Mouse (Mus musculus): ENCODE measurements at regions not wholly inside any gene's neighbourhood (a gene's known extent, or its start where the extent isn't known, plus 50 kb on each side); places are given as distances from the start of the nearest gene placed in this dataset.
A peak's percentile ranks its signal among the peaks of the same experiment; 100 is the strongest.

DNA sequence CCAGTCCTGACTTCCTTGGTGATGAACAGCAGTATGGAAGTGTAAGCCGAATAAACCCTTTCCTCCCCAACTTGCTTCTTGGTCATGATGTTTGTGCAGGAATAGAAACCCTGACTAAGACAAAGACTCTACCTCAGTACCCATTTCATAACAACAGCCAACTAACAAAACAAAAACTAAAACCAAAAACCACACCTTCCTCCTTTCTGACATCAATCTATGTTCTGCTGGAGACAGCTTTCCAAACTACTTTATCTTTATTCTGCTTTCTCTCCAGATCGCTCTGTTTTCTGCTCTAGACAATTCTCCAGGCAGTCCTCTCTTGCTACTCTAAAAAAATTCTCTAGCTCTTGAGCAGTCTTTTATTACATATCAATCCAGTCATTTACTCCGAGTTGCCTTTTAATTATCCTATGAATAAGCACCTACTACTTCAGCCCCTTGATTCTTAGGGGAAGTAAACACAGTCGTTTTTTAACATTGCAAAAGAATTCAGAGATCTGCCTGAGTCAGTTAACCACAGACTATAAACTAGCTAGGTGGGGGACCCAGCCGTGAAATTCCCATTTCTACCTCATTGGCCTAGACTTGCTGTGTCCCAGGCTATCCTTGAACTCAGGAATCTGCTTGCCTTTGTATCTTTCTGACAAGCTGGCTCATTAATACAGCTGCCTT, 159.1 kb downstream of the Pfkfb3 start:
- H3K9ac ChIP-seq (ENCODE audit: low read length): no peak overlapping the region
- DNase-seq (ENCODE audit: low spot score) (no peak), ATAC-seq (replicated peaks; ENCODE audit: low FRiP score) (no peak)
- no peak overlapping the region for H3K27ac ChIP-seq (ENCODE audit: low read depth, low read length)
- H3K4me1 ChIP-seq (replicated peaks; ENCODE audit: control insufficient read depth, insufficient read depth, low read length): peaks cover 7% of the 10 kb centered on the region; the same call in 1 of the 2 replicates
- no peaks in the 10 kb centered on the region for H3K27me3 ChIP-seq (ENCODE audit: control insufficient read depth, insufficient read depth, low read length)
- 65% methylated on average over 4 of the region's 5 CpGs for WGBS
- no peaks in the 10 kb centered on the region for H3K9me3 ChIP-seq (ENCODE audit: control insufficient read depth, low read length)
- H3K4me3 ChIP-seq (ENCODE audit: low read depth, low read length): no peak overlapping the region
- no peak overlapping the region for H3K4me2 ChIP-seq (ENCODE audit: low read depth, low read length, severe bottlenecking)
- H3K36me3 ChIP-seq (ENCODE audit: control insufficient read depth, insufficient read depth, low read length): no peaks in the 10 kb centered on the region

DNA sequence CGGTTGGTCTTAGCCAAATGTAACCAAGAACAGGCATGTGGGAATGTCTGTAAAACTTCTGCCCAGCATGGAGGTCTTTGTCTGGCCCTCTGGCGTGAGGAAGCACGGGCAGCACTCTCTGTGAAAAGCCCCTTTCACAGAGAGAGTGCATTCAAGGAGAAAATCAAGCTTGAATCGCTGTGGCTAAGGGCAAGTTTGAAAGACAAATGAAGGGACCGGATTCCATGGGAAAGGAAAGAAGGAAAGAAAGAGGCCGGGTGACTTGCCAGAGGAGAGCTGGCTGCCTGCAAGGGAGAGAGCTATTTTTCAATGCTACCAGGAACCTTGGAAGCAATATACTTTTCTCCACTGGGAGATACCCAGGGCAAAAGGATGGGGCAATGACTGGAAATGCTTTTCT, 162.2 kb downstream of the Pfkfb3 start:
- Histone ChIP-seq H3K9me3 (ENCODE audit: control insufficient read depth, low read length) (no peaks in the 10 kb centered on the region), H3K4me3 (ENCODE audit: low read depth, low read length) (no peak overlapping the region), H3K4me1 (replicated peaks; ENCODE audit: control insufficient read depth, insufficient read depth, low read length) (peaks cover 7% of the 10 kb centered on the region; the same call in 1 of the 2 replicates), H3K9ac (ENCODE audit: low read length) (no peak overlapping the region), H3K4me2 (ENCODE audit: low read depth, low read length, severe bottlenecking) (0 out of 2 replicates have a peak overlapping the region, but pooled peaks have one; percentile 5), H3K27ac (ENCODE audit: low read depth, low read length) (peak overlapping the region; percentile 84), H3K27me3 (ENCODE audit: control insufficient read depth, insufficient read depth, low read length) (no peaks in the 10 kb centered on the region), H3K36me3 (ENCODE audit: control insufficient read depth, insufficient read depth, low read length) (no peaks in the 10 kb centered on the region)
- WGBS: 5% methylated on average over 6 of the region's 6 CpGs
- ATAC-seq (replicated peaks; ENCODE audit: low FRiP score) (peak; percentile 95), DNase-seq (ENCODE audit: low spot score) (peak; percentile 68)

DNA sequence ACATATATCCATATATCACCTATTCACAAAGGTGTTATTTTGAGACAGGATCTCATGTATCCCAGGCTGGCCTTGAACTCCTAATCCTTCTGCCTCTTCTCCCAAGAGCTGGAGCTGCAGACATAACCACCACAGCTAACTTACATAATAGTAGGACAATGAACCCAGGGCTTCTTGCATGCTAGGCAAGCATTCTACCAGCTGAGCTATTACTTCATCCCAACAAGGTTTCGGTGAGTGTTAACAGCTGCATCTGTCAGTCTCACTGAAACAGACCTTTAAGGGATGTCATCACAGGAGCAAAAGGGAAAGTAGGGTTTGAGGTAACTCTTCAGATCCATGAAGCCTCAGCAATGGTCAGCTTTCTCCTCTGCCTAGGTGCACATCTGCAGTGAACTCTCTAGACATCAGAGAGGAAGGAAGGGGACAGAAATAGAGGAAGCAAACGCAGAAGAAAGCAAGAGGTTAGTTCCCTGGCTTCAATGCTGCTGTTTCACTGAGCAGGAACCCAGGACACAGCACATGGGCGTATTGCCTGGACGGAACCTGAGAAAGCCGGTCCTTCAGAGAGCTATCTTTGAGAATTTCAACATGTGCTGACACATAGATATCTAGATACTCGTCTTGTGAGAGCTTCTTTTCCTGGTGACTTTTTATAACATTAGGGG, 163.1 kb downstream of the Pfkfb3 start:
- DNase-seq (ENCODE audit: low spot score): no peak
- H3K4me1 ChIP-seq (replicated peaks; ENCODE audit: control insufficient read depth, insufficient read depth, low read length): peaks cover 7% of the 10 kb centered on the region; the same call in 1 of the 2 replicates
- H3K27me3 ChIP-seq (ENCODE audit: control insufficient read depth, insufficient read depth, low read length): no peaks in the 10 kb centered on the region
- H3K36me3 ChIP-seq (ENCODE audit: control insufficient read depth, insufficient read depth, low read length): no peaks in the 10 kb centered on the region
- H3K27ac ChIP-seq (ENCODE audit: low read depth, low read length): no peak overlapping the region
- no peak overlapping the region for H3K4me3 ChIP-seq (ENCODE audit: low read depth, low read length)
- no peak for ATAC-seq (replicated peaks; ENCODE audit: low FRiP score)
- H3K9me3 ChIP-seq (ENCODE audit: control insufficient read depth, low read length): no peaks in the 10 kb centered on the region
- H3K4me2 ChIP-seq (ENCODE audit: low read depth, low read length, severe bottlenecking): no peak overlapping the region
- H3K9ac ChIP-seq (ENCODE audit: low read length): no peak overlapping the region
- WGBS: 63% methylated on average over 6 of the region's 6 CpGs

DNA sequence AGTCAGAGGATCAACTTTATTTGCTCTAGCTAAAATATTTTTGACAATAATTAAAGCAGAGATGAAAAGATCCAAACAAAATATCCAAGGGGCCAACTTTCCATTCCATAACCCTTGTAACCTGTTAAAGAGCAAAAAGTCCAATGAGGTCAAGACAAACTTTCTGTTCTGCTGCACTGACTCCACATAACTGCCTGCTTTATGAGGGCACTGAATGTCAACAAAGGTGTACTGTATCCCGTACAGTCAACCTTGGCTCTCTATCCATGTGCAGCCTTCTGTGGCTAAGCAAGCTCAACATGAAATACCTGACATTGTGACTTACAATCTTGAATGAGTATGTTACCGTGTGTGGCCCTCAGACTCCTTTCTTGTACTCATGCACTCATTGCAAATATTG, 166.3 kb downstream of the Pfkfb3 start:
- WGBS: 83% methylated on average over 2 of the region's 2 CpGs
- Histone ChIP-seq H3K27ac (ENCODE audit: low read depth, low read length) (no peak overlapping the region), H3K9me3 (ENCODE audit: control insufficient read depth, low read length) (no peaks in the 10 kb centered on the region), H3K4me2 (ENCODE audit: low read depth, low read length, severe bottlenecking) (no peak overlapping the region), H3K4me1 (replicated peaks; ENCODE audit: control insufficient read depth, insufficient read depth, low read length) (peaks cover 7% of the 10 kb centered on the region; the same call in 1 of the 2 replicates), H3K27me3 (ENCODE audit: control insufficient read depth, insufficient read depth, low read length) (no peaks in the 10 kb centered on the region), H3K9ac (ENCODE audit: low read length) (no peak overlapping the region), H3K36me3 (ENCODE audit: control insufficient read depth, insufficient read depth, low read length) (no peaks in the 10 kb centered on the region), H3K4me3 (ENCODE audit: low read depth, low read length) (no peak overlapping the region)
- DNase-seq (ENCODE audit: low spot score) (no peak), ATAC-seq (replicated peaks; ENCODE audit: low FRiP score) (no peak)

DNA sequence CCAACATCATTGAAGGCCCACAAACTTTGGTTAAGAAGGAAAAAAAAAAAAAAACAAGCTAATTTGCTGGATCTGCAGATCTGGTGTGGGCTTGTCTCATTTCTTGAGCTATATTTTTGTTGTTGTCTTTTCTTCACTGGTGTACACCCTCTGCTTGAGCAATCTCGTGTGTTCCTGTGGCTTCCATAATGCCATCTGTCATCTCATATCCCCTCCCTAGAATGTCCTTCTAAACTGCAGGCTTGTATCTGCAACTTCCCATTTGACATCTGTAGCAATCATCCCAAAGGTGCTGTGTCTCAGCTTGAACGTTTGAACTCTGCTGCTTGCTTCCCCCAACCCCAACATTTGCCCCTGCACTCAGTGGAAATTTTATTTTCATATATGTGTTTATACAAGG, 170.1 kb downstream of the Pfkfb3 start:
- Histone ChIP-seq H3K4me2 (ENCODE audit: low read depth, low read length, severe bottlenecking) (no peak overlapping the region), H3K27me3 (ENCODE audit: control insufficient read depth, insufficient read depth, low read length) (no peaks in the 10 kb centered on the region), H3K36me3 (ENCODE audit: control insufficient read depth, insufficient read depth, low read length) (no peaks in the 10 kb centered on the region), H3K27ac (ENCODE audit: low read depth, low read length) (no peak overlapping the region), H3K9ac (ENCODE audit: low read length) (no peak overlapping the region), H3K4me1 (replicated peaks; ENCODE audit: control insufficient read depth, insufficient read depth, low read length) (no peaks in the 10 kb centered on the region), H3K9me3 (ENCODE audit: control insufficient read depth, low read length) (no peaks in the 10 kb centered on the region), H3K4me3 (ENCODE audit: low read depth, low read length) (no peak overlapping the region)
- 69% methylated on average over 2 of the region's 2 CpGs for WGBS
- DNase-seq (ENCODE audit: low spot score) (no peak), ATAC-seq (replicated peaks; ENCODE audit: low FRiP score) (no peak)

DNA sequence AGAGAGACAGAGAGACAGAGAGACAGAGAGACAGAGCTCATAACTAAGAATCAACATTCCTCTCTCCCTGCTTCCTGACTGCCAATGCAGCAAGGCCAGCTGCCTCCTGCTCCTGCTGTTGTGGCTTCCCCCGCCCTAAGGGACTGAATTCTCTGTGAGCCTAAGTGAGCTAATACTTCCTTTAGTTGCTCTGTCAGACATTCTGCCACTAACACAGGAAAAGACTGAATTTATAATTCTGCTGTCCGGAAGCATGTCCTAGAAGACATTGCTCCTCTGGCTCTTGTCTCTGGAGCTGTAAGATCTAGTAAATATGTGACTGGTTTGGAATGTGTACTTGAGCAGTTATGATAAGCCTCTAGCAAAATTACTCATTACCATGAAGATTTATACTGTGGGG, 176.7 kb downstream of the Pfkfb3 start:
- no peak overlapping the region for H3K4me3 ChIP-seq (ENCODE audit: low read depth, low read length)
- H3K9ac ChIP-seq (ENCODE audit: low read length): no peak overlapping the region
- no peak overlapping the region for H3K27ac ChIP-seq (ENCODE audit: low read depth, low read length)
- ATAC-seq (replicated peaks; ENCODE audit: low FRiP score) (no peak), DNase-seq (ENCODE audit: low spot score) (no peak)
- no peaks in the 10 kb centered on the region for H3K36me3 ChIP-seq (ENCODE audit: control insufficient read depth, insufficient read depth, low read length)
- WGBS: 75% methylated on average over 2 of the region's 2 CpGs
- H3K27me3 ChIP-seq (ENCODE audit: control insufficient read depth, insufficient read depth, low read length): no peaks in the 10 kb centered on the region
- no peaks in the 10 kb centered on the region for H3K9me3 ChIP-seq (ENCODE audit: control insufficient read depth, low read length)
- no peaks in the 10 kb centered on the region for H3K4me1 ChIP-seq (replicated peaks; ENCODE audit: control insufficient read depth, insufficient read depth, low read length)
- no peak overlapping the region for H3K4me2 ChIP-seq (ENCODE audit: low read depth, low read length, severe bottlenecking)

DNA sequence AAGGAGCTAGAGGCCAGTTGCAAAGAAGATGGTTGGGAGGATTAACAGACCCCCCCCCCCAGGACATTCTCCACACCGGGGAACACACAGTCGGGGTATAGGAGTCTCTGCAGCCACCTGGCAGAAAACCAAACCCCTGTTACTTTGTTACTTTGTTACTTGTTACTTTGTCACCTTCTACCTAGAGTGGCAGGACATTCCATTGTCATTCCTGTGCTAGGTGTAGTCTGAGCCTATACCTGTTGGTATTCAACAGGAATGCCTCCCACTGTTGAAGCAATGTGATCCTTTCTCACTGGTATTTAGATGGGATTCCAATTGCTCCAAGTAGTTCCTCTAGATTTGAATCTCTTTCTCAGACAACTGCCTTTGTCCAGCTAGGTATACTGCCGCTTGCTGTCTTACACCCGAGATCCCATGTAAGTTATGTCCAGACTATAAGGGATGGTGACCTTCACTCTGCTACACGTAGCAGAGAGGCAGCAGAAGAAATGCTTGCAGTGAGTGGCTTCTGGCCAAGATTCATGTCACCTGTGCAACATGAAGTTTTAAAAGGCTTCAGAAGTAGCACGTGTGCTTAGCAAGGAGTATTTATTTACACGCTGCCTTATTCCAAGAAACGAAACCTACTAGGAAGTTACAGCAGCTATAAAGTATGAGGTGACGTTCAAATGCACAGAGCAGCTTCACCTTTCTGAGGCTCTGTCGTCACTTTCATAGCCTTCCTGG, 178.0 kb downstream of the Pfkfb3 start:
- Histone ChIP-seq H3K27me3 (ENCODE audit: control insufficient read depth, insufficient read depth, low read length) (no peaks in the 10 kb centered on the region), H3K4me1 (replicated peaks; ENCODE audit: control insufficient read depth, insufficient read depth, low read length) (no peaks in the 10 kb centered on the region), H3K4me3 (ENCODE audit: low read depth, low read length) (no peak overlapping the region), H3K9ac (ENCODE audit: low read length) (no peak overlapping the region), H3K27ac (ENCODE audit: low read depth, low read length) (no peak overlapping the region), H3K4me2 (ENCODE audit: low read depth, low read length, severe bottlenecking) (no peak overlapping the region), H3K9me3 (ENCODE audit: control insufficient read depth, low read length) (no peaks in the 10 kb centered on the region), H3K36me3 (ENCODE audit: control insufficient read depth, insufficient read depth, low read length) (no peaks in the 10 kb centered on the region)
- WGBS: 79% methylated on average over 10 of the region's 10 CpGs
- ATAC-seq (replicated peaks; ENCODE audit: low FRiP score) (no peak), DNase-seq (ENCODE audit: low spot score) (no peak)

DNA sequence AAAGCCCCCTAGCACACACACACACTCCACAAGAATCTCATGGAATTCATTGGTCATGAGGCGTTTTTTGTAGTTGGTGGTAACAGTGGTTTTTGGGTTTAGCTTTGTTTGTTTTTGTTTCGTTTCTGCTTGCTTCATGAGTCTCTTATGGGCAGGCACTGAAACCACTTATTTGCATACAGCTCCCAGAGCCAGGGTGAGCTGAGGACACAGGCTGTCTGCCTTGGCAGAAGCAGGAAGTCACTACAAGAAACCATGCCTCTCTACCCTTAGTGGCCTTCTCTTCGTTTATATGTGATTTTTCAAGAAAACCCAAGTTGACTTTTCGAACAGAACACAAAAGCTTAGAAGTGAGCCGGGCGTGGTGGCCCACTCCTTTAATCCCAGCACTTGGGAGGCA, 178.8 kb downstream of the Pfkfb3 start:
- Histone ChIP-seq H3K4me2 (ENCODE audit: low read depth, low read length, severe bottlenecking) (no peak overlapping the region), H3K4me1 (replicated peaks; ENCODE audit: control insufficient read depth, insufficient read depth, low read length) (no peaks in the 10 kb centered on the region), H3K9ac (ENCODE audit: low read length) (no peak overlapping the region), H3K9me3 (ENCODE audit: control insufficient read depth, low read length) (no peaks in the 10 kb centered on the region), H3K27me3 (ENCODE audit: control insufficient read depth, insufficient read depth, low read length) (no peaks in the 10 kb centered on the region), H3K27ac (ENCODE audit: low read depth, low read length) (no peak overlapping the region), H3K4me3 (ENCODE audit: low read depth, low read length) (no peak overlapping the region), H3K36me3 (ENCODE audit: control insufficient read depth, insufficient read depth, low read length) (no peaks in the 10 kb centered on the region)
- DNase-seq (ENCODE audit: low spot score) (no peak), ATAC-seq (replicated peaks; ENCODE audit: low FRiP score) (no peak)
- WGBS: 74% methylated on average over 6 of the region's 6 CpGs
